Mouse (Mus musculus) left cerebral cortex, adult 9 months (tissue): Measurements from ENCODE around the gene Gspt1.
"Not testable (repeated sequence)": the region's sequence is repeated elsewhere in the genome, so short reads cannot be mapped to it uniquely, and the experiment has no call there.

Source experiments
- DNase-seq, 2 experiments: peaks; one replicate each; pipeline ENCODE4 v3.0.0; 2022; ENCODE audit warnings: low spot score in 2 of 2

Gspt1 gene

GRCm38 (mm10) chr16:11253898-11254722 lies at the start of gene Gspt1:
Gspt1 (minus strand) TSS chr16:11254325.
- DNase-seq = peak; percentile 98 to 99

- DNase-seq = no peak
Observed at GRCm38 (mm10) chr16:11303741-11304140, 49.6 kb upstream of the Gspt1 start.

- DNase-seq = not testable (repeated sequence)
Observed at GRCm38 (mm10) chr16:11297700-11298099, 43.6 kb upstream of the Gspt1 start.

DNA sequence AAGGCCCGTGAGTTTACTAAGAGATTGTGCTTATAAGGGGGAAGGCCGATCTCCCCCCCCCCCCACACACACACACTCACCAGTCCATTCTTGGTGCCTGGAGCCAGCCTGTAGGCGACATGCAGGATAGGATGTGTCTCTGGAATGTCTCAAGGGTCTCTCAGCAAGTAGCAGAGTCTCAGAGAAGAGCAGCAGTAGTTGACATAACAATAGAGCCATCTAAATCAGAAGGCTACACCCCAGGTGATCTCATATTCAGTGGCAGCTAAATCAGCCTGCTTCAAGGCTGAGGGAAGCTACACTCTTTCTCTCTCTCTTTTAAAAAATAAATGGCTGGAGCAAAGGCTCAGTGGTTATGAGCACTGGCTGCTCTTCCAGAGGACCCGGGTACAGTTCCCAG lies 41.5 kb upstream of the Gspt1 start:
- DNase-seq = not testable (repeated sequence)

- DNase-seq = not testable (repeated sequence)
Observed at GRCm38 (mm10) chr16:11288873-11289272, 34.7 kb upstream of the Gspt1 start.

DNA sequence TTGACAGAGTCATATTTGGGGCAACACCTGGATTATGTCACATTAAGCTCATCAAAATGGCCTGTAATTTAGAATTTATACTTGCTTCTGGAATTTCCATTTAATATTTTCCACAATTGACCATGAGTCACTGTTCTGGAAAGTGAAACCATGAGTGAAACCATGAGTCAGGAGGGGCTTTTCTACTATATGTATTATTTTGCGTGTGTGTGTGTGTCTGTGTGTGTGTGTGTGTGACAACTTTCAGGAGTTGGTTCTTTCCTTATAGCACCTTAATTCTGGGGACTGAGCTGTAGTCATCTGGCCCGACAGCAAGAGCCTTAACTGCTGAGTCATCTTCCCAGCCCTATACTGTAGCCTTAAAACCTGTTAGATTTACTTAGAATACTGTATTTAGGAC lies 31.8 kb upstream of the Gspt1 start:
- no peak for DNase-seq

DNA sequence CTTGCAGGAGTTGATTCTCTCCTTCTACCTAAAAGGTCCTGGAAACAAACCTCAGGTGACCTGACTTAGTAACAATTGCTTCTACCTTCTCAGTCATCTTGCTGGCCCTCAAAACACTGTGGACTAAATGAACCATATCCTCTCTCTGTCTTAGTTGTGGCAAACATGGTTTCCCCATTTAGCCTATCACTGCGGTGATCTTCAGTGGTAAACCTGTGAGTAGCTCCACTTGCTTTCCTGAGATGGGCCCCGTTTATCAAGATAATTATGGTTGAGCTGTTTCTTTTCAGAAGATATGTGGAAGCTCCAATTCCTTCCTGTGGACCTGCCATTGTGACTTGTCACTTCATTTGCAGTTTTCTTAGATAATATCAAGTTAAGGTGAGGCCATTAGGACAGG lies 30.8 kb upstream of the Gspt1 start:
- DNase-seq = no peak

DNA sequence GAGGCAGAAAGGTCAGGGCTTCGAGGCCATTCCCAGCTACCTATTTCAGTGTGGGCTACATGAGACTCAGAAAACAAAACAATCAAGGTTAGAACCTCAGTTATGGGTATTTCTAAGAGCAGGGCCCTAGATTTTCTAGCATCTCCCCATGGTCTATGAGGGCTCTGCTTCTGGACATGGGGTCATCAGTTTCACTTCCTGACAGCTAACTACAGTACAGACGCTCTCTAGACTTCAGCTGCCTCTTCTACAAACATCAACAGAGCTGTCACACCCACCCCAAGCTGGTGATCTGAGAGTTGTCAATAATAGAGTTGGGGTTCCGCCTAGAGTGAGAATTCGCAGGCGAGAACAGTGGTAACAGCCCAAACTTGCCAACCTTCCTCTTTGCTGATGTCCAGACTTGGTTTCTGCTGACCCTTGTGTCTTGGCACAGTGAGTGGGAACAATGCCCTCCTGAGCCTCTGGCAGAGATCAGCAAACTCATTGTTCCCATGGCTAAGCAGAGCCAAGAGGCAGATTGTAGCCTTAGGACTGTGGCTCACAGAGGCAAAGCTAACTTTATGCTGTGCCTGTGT lies 28.6 kb upstream of the Gspt1 start:
- peak; percentile 33 to 35 for DNase-seq

- no peak for DNase-seq
Observed at GRCm38 (mm10) chr16:11278778-11279177, 24.7 kb upstream of the Gspt1 start.

GRCm38 (mm10) chr16:11276888-11277287 lies 22.8 kb upstream of the Gspt1 start:
- DNase-seq = no peak

DNA sequence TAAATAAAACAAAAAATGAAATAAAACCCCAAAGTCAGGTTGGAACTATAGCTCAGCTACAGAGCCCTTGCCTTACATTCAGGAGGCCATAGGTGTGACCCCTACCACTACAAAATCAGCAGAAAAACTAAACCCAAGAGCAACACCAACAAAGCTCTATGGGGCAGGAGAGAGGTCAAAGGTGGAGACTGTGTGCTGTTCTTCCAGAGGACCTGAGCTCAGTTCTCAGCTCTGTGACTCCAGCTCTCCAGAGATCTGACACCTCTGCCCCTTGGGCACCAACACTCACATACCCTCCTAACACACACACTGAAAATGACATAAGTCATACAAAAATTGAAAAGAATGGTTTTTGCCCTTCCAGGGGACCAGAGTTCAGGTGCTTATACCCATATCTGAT lies 16.9 kb upstream of the Gspt1 start:
- no peak for DNase-seq

DNA sequence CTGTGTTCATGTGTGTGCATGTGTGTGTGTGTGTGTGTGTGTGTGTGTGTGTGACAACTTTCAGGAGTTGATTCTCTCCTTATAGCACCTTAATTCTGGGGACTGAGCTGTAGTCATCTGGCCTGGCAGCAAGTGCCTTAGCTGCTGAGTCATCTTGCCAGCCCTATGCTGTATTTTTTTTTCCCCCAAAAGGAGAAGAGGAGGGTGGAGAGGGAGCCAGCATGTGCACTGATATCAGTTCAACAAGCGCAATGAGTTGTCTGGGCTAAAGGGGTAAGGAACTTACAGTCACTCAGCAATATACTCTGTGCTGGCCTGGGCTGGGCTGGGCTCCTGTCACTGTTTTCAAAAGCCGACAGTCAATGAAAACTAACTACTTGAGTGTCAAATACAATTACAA lies 16.5 kb upstream of the Gspt1 start:
- DNase-seq = no peak

DNA sequence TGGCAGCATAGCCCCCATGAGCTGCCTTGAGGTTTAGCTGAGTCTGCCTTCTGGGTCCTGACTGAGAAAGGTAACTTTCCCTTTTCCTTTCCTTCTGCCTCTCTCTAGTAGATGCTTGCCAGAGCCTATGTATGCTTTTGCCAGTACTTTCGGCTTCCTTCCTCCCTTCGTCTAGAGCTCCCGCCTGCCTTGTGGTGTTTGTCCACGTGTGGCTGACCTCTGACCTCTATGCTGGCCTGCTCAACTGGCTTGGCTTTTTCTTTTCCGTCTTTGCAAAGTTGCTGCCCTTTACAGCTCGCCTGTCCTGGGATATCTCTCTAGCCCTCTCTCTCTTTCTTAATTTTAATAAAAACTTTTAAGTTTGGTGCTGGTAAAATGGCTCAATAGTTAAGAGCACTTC lies 15.7 kb upstream of the Gspt1 start:
- no peak for DNase-seq

- no peak for DNase-seq
Observed at GRCm38 (mm10) chr16:11266556-11266955, 12.4 kb upstream of the Gspt1 start.

- DNase-seq = no peak
Observed at GRCm38 (mm10) chr16:11263266-11263665, 9.1 kb upstream of the Gspt1 start.

GRCm38 (mm10) chr16:11254723-11255164 lies 619 bp upstream of the Gspt1 start:
- DNase-seq = no peak

- peak in 1 of 2 experiments; percentile 20 for DNase-seq
Observed at GRCm38 (mm10) chr16:11253065-11253831, 877 bp downstream of the Gspt1 start.

DNA sequence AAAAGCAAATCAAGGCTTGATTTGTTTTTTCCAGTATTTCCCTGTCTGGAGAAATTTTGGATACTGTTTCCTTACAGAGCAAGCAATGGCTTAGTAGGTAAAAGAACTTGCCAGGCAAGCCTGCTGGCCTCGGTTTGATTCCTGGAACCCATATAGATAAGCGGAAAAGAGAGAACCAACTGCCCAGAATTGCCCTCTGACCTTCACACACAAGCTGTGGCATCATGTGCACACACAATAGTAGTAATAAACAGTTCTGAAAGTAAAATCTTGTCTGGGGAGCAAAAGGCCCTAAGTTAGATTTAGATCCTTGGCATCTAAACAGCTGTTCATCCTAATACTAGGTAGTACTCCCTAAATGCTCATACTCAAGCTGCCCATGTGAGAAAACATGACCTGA lies 6.3 kb downstream of the Gspt1 start:
- DNase-seq = no peak

GRCm38 (mm10) chr16:11245767-11246166 lies 8.4 kb downstream of the Gspt1 start:
- DNase-seq = no peak

DNA sequence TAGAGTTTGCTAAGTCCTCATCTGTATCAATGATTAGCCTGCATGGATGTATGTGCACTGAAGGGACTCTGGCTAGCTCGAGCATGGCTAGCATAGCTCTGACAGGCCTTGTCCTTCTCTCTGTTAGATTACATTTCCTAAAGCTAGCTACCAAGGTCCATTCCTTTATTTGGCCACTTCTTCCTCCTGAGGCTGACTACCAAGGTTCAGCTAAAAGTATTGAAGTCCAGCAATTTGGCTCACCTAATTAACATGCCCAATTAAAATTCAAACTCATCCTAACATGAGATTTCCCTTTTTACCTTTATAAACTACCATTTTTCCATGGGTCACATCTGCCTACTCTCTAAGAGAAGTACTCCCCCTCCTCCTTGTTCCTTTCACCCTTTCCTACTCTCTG lies 11.7 kb downstream of the Gspt1 start:
- DNase-seq = no peak

- DNase-seq = no peak
Observed at GRCm38 (mm10) chr16:11217801-11218200, 36.3 kb downstream of the Gspt1 start.

DNA sequence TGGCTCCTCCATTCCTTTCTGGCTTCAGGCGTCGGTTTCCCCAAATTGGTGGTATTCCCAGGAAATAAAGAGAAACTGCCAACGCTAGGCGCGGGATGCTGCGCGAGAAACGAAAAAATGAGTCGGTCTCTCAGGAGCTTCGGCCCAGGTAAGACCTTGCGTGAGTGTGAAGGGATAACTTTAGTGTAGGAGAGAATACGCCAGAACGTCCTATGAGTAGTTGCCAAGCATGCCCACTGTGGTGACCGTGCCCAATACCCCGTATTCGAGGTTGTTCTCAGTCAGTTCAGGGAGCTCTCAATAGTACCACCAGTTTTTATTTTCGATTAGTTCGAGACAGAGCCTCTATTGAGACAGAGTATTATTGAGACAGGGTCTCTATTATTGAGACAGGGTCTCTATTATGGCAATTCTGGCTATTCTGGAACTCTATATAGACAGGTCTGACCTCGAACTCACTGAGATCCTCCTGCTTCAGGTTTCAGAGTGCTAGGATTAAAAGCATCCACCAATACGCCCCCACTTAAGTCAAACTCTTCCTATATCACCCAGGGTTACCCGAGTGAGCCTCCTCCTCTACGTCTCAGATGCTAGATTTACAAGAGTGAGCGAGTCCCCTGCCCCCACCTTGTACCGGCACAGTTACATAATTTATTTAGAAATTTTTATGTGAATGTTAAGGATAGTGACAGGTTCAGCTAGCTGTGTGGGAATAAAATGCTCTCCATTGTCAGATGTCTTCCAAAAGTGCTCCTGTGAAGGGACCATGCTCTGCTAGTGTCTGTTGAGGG lies 50.3 kb downstream of the Gspt1 start:
- DNase-seq = no peak
